Mouse (Mus musculus): ENCODE results near the gene Crb2. TPM values are rescaled to one million over a fixed set of nuclear protein-coding genes. Genes with fewer than 3 reads are reported as not detected.

Gene Crb2
- total RNA-seq, 1 experiment from 2014 or later: not detected

DNA sequence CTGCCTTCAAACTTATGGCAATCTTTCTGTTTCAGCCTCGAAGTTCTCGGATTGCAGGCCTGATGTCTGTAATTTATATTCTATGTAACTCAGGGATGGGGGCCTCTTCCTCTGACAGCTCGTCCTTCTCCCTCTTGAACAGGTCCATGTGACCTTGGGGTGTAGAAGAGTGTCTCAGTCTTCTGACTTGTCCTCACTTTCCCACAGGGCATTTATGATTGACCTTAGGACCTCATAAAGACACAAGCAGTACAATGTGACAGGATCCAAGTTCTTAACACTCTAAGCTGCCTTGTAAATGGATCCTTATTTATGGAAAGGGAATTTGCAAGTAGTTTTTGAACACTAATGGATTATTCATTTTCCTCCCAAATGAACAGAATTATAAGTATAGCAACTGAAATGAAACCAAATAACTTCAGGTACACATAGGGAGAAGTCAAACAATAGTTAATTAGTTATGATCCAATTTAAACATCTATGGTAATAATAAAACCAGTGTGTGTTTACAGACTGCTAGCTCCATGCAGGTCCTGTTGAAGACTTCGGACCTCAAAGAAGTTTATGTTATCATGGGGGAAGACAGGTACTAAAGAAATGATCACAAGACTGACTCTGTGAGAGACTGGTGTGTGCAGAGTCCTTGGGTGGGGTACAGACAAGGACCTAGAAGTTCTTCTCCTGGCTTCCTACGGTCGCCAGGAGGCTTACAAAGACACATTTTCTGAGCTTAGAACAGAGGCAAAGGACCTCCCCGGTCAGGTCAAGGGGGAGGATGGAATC lies 62.3 kb downstream of the Crb2 start:
- no peak for ATAC-seq (ENCODE audit: extremely low read depth, insufficient number of reproducible peaks, low FRiP score, poor library complexity, severe bottlenecking)

DNA sequence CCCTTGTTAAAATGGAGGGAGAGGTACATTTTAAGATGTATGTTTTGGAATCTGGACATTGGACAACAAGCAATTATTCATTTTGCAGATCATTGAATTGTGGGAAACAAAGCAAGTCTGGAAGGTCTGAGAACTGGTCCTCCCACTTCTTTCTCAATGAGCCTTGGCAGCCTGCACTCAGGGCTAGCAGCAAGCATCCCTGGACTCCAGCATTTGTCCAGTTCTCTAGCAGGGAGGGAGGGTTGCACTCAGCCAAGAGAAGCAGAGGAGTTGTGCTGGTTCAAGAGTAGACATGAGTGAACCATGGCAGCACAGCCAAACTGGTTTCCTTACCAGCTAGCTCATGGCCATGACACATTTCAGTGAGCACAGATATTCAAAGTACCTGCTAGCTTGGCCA lies 63.9 kb downstream of the Crb2 start:
- ATAC-seq (ENCODE audit: extremely low read depth, insufficient number of reproducible peaks, low FRiP score, poor library complexity, severe bottlenecking): no peak

DNA sequence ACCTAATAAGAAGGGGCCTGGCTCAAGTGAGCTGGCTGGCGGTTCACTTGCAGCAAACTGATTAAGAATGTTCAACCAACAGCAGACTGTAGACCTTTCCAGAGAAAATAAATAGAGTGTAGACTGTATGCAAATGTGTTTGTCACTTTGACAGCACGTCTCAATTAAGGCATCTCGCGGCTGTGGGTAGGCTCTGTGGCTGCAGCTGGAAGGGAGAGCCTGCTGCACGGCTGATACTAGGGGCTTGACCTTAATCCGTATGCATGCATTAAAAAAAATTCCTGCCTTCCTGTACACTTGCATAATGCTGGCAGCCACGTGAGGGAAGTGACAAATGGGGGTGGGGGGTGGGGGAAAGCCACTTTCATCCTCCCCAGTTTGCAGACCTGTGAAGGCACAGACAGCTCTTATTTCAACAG lies 66.1 kb downstream of the Crb2 start:
- no peak for ATAC-seq (ENCODE audit: extremely low read depth, insufficient number of reproducible peaks, low FRiP score, poor library complexity, severe bottlenecking)

DNA sequence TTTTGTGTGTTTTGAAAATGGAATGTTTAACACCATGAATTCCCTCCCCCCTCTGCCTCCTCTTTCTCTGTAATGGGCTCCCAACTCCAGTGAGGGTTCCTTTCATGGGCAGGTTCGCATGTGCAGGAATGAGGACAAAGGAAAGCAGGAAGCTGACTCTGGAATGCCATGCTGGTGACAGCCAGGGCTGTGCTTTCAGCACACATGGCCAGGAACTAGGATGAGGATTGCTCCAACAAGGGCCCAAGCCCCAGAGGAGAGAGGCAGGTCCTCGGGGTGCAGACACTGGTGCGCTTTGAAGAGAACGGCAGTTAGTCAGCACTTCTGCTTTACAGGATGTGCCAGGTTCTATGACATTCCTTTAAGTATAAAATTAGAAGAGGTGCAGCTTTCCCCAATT lies 66.7 kb downstream of the Crb2 start:
- ATAC-seq (ENCODE audit: extremely low read depth, insufficient number of reproducible peaks, low FRiP score, poor library complexity, severe bottlenecking): no peak

Other genes starting within 250 kb of the Crb2 start
- gene Strbp, start 72.4 kb upstream of the Crb2 start, total RNA-seq (2017): 86.9 and 104 TPM in 2 replicates